Mouse (Mus musculus) heart, adult 18-20 months (tissue): ENCODE results near the gene Slc1a6. TPM values are rescaled to one million over a fixed set of nuclear protein-coding genes. Genes with fewer than 3 reads are reported as not detected.

Experiments
- total RNA-seq, 2 experiments: library from RNA; stranded (reverse); gene quantifications; 2 replicates each; pipeline ENCODE4 v1.2.3; 2021

The Slc1a6 gene
- total RNA-seq, 2 experiments from 2014 or later: not detected

Other genes starting within 250 kb of the Slc1a6 start
- gene Ilvbl, start 206.2 kb upstream of the Slc1a6 start, total RNA-seq: 10 to 100 TPM; 31.6 to 40.5 TPM
- gene Syde1, start 188.5 kb upstream of the Slc1a6 start, total RNA-seq: 10 to 100 TPM; 11.0 to 11.5 TPM
- gene Olfr1357, start 162.4 kb upstream of the Slc1a6 start, total RNA-seq: not detected
- not detected for gene Casp14, start 62.2 kb upstream of the Slc1a6 start, total RNA-seq
- not detected for gene Ccdc105, start 27.4 kb upstream of the Slc1a6 start, total RNA-seq
- not detected for gene Olfr1356, start 71.7 kb downstream of the Slc1a6 start, total RNA-seq
- gene Olfr1355, start 95.0 kb downstream of the Slc1a6 start, total RNA-seq: not detected
- gene Olfr1354, start 132.7 kb downstream of the Slc1a6 start, total RNA-seq: not detected
- not detected for gene Olfr8, start 170.1 kb downstream of the Slc1a6 start, total RNA-seq
- gene Olfr1353, start 182.8 kb downstream of the Slc1a6 start, total RNA-seq: not detected
- gene Olfr1352, start 200.6 kb downstream of the Slc1a6 start, total RNA-seq: not detected
- gene Olfr1351, start 232.0 kb downstream of the Slc1a6 start, total RNA-seq: not detected
- gene Olfr57, start 248.2 kb downstream of the Slc1a6 start, total RNA-seq: not detected